Mouse (Mus musculus) MEL (cell line): ENCODE measurements around the gene Relt.

Experiments used
- CHD1 ChIP-seq: IDR thresholded peaks from 2 replicates; pipeline ENCODE4 v1.6.1; 2012; ENCODE audit warnings: low read depth, mild to moderate bottlenecking, inconsistent platforms, low read length, improper control_type of control experiment
- CTCF ChIP-seq, 3 experiments: IDR thresholded peaks in 2 of 3; conservative IDR thresholded peaks in 1 of 3; 2 replicates each; pipeline ENCODE4 v1.5.1; 2011 to 2012; ENCODE audit warnings: low read length in 3 of 3, low read depth in 2 of 3, mild to moderate bottlenecking in 2 of 3, improper control_type of control experiment in 1 of 3, inconsistent platforms in 1 of 3, mixed read lengths in 1 of 3, moderate library complexity in 1 of 3; ENCODE audit not compliant: control insufficient read depth in 1 of 3, insufficient read depth in 1 of 3, poor library complexity in 1 of 3, severe bottlenecking in 1 of 3
- EP300 ChIP-seq, 2 experiments: IDR thresholded peaks; 2 replicates each; pipeline ENCODE4 v1.6.1; 2011; ENCODE audit warnings: improper control_type of control experiment in 2 of 2, low read length in 2 of 2, low read depth in 1 of 2, mild to moderate bottlenecking in 1 of 2
- GABPA ChIP-seq: IDR thresholded peaks from 2 replicates; pipeline ENCODE4 v1.6.1; 2012; ENCODE audit warnings: low read depth, mild to moderate bottlenecking, inconsistent platforms, low read length, improper control_type of control experiment, moderate library complexity
- MXI1 ChIP-seq: IDR thresholded peaks from 2 replicates; pipeline ENCODE4 v1.6.1; 2011; ENCODE audit warnings: mild to moderate bottlenecking, low read depth, low read length, improper control_type of control experiment
- POLR2AphosphoS2 ChIP-seq: IDR thresholded peaks from 2 replicates; pipeline ENCODE4 v1.6.1; 2011; ENCODE audit warnings: low read length, improper control_type of control experiment
- RAD21 ChIP-seq: IDR thresholded peaks from 2 replicates; pipeline ENCODE4 v1.6.1; 2011; ENCODE audit warnings: mild to moderate bottlenecking, low read depth, low read length, improper control_type of control experiment
- SIN3A ChIP-seq: IDR thresholded peaks from 2 replicates; pipeline ENCODE4 v1.6.1; 2012; ENCODE audit warnings: low read length, improper control_type of control experiment, inconsistent platforms
- USF1 ChIP-seq: IDR thresholded peaks from 2 replicates; pipeline ENCODE4 v1.6.1; 2014; ENCODE audit warnings: low read depth, mild to moderate bottlenecking, inconsistent platforms, low read length, improper control_type of control experiment, moderate library complexity
- ZMIZ1 ChIP-seq: IDR thresholded peaks from 2 replicates; pipeline ENCODE4 v1.6.1; 2012; ENCODE audit warnings: low read depth, mild to moderate bottlenecking, inconsistent platforms, low read length, improper control_type of control experiment, moderate library complexity

GRCm38 (mm10) chr7:100841608-100842007 is 21.6 kb downstream of the Relt start:
- TF ChIP-seq CTCF (IDR thresholded peaks at IDR 0.05 in 2 of 3, conservative IDR thresholded peaks at IDR 0.05 in 1 of 3; ENCODE audit: control insufficient read depth in 1 of 3, insufficient read depth in 1 of 3, low read depth in 2 of 3, low read length in 3 of 3, poor library complexity in 1 of 3, severe bottlenecking in 1 of 3) = no peak
- no peak for TF ChIP-seq USF1
- TF ChIP-seq ZMIZ1 = no peak
- TF ChIP-seq MXI1 = no peak
- TF ChIP-seq RAD21 = no peak
- TF ChIP-seq GABPA = no peak
- no peak for TF ChIP-seq SIN3A
- no peak for TF ChIP-seq CHD1
- no peak for TF ChIP-seq POLR2AphosphoS2
- no peak for TF ChIP-seq EP300 (IDR thresholded peaks at IDR 0.05; ENCODE audit: low read depth in 1 of 2, low read length in 2 of 2)
